17 mouse cellular contexts compared by ENCODE assay signal in the genomic region with DNA sequence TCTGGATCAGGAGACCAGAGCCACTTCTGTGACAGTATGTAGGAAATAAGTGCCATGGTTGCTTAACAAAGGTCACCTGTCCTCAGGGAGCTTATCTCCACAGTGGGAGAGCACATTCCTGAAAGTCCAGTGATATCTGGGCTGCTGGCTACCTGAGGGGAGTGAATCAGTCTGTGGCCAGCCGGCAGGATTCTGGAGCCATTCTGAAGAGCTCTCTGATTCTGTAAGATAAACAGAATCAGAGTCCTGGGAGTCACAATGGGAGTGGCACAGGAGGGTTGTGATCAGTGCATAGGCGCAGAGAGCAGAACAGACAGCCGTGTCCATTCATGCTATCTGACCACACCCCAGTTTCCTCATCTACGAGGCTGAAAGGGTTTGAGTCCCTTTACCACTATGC.
A peak's percentile ranks its signal among the peaks of the same experiment; 100 is the strongest.
DNase-seq lines count a peak whose midpoint lies in the region; ATAC-seq lines count a peak whose summit lies in the region.
"Had no signal": no experiment of that assay in that cellular context is flagged by ENCODE, and none has a peak within 500 bp of the region (broad histone marks: within the 10 kb centered on the region; RNA-seq: fewer than 3 reads in every experiment).

No protein-coding gene starts in this region.

- H3K27ac ChIP-seq in intestine, embryonic 15.5 days: no peak overlapping the region
- H3K27ac ChIP-seq in lung, embryonic 16.5 days (ENCODE audit: low read length): no peak overlapping the region
- H3K27ac ChIP-seq: embryonic facial prominence, embryonic 10.5 days; left cerebral cortex, adult 2 months; lung, embryonic 15.5 days; midbrain, embryonic 10.5 days had no signal

- H3K9me3 ChIP-seq in intestine, embryonic 15.5 days: no peaks in the 10 kb centered on the region
- H3K9me3 ChIP-seq in lung, embryonic 16.5 days (ENCODE audit: control insufficient read depth, low read length): no peaks in the 10 kb centered on the region
- H3K9me3 ChIP-seq: embryonic facial prominence, embryonic 10.5 days; lung, embryonic 15.5 days; midbrain, embryonic 10.5 days had no signal

- H3K4me3 ChIP-seq in intestine, embryonic 15.5 days (replicated peaks): no peak overlapping the region
- no peak overlapping the region for H3K4me3 ChIP-seq in lung, embryonic 16.5 days (ENCODE audit: low read length)
- H3K4me3 ChIP-seq: embryonic facial prominence, embryonic 10.5 days; left cerebral cortex, adult 2 months; lung, embryonic 15.5 days; midbrain, embryonic 10.5 days had no signal

- WGBS in intestine, embryonic 15.5 days: 34% methylated on average over 4 of the region's 4 CpGs
- WGBS in lung, embryonic 16.5 days: 23% methylated on average over 4 of the region's 4 CpGs

- DNase-seq in lung, adult 18-20 months: peak; percentile 51 to 67
- DNase-seq in lung, postnatal 4 days: no peak
- DNase-seq in frontal cortex, postnatal 25 days (ENCODE audit: low spot score in 2 of 2): no peak
- DNase-seq in cerebellum, adult 11-12 months: no peak
- DNase-seq: cerebellum, adult 2 months; heart, adult 11 months; kidney, adult 9 months; kidney, postnatal 4 days; layer of hippocampus, adult 9-11 months; thymus, postnatal 14 days had no signal

- peaks cover 12% of the 10 kb centered on the region for H3K4me1 ChIP-seq in intestine, embryonic 15.5 days (replicated peaks)
- H3K4me1 ChIP-seq in lung, embryonic 16.5 days (replicated peaks; ENCODE audit: control insufficient read depth, insufficient read depth, low read length): peaks cover 12% of the 10 kb centered on the region

- no peak overlapping the region for H3K4me2 ChIP-seq in intestine, embryonic 15.5 days (replicated peaks)
- H3K4me2 ChIP-seq in lung, embryonic 16.5 days (ENCODE audit: low read depth, low read length): no peak overlapping the region
- H3K4me2 ChIP-seq: lung, embryonic 15.5 days had no signal

- no peaks in the 10 kb centered on the region for H3K36me3 ChIP-seq in intestine, embryonic 15.5 days
- H3K36me3 ChIP-seq in lung, embryonic 16.5 days (ENCODE audit: control insufficient read depth, insufficient read depth, low read length): no peaks in the 10 kb centered on the region
- H3K36me3 ChIP-seq: embryonic facial prominence, embryonic 10.5 days; lung, embryonic 15.5 days; midbrain, embryonic 10.5 days had no signal

- peak; percentile 52 for ATAC-seq in intestine, embryonic 15.5 days
- peak; percentile 51; the same call in 1 of the 2 replicates for ATAC-seq in lung, embryonic 16.5 days (ENCODE audit: low read depth)
- no peak for ATAC-seq in megakaryocyte-erythroid progenitor cell, adult 5-6 weeks (replicated peaks; ENCODE audit: low FRiP score, low TSS enrichment, poor library complexity, severe bottlenecking)

- H3K9ac ChIP-seq in intestine, embryonic 15.5 days: no peak overlapping the region
- H3K9ac ChIP-seq in lung, embryonic 16.5 days (ENCODE audit: low read length): no peak overlapping the region
- H3K9ac ChIP-seq: lung, embryonic 15.5 days had no signal

- H3K27me3 ChIP-seq in intestine, embryonic 15.5 days (replicated peaks): no peaks in the 10 kb centered on the region
- H3K27me3 ChIP-seq in lung, embryonic 16.5 days (ENCODE audit: control insufficient read depth, insufficient read depth, low read depth, low read length): no peaks in the 10 kb centered on the region
- H3K27me3 ChIP-seq: lung, embryonic 15.5 days had no signal

Comparison
In these comparisons a context has a peak if more than half of its experiments do, and no peak if none do; other contexts are left out.
1. DNase-seq: peak in lung, adult 18-20 months (2 of 2); none in lung, postnatal 4 days (0 of 2), frontal cortex, postnatal 25 days (0 of 2) and cerebellum, adult 11-12 months (single experiment).